Mouse (Mus musculus) layer of hippocampus, adult 18-20 months (tissue): Measurements from ENCODE around the gene Slc17a8. TPM values are rescaled to one million over a fixed set of nuclear protein-coding genes. Genes with fewer than 3 reads are reported as not detected.

ENCODE experiments used
- DNase-seq, 2 experiments: peaks; one replicate each; pipeline ENCODE4 v3.0.0; 2022; ENCODE audit warnings: low spot score in 2 of 2
- total RNA-seq, 2 experiments: library from RNA; stranded (reverse); gene quantifications; 2 replicates each; pipeline ENCODE4 v1.2.3; 2021

The Slc17a8 gene
- total RNA-seq, 2 experiments from 2014 or later = 2.5 to 3.8 TPM

GRCm38 (mm10) chr10:89531976-89532375, 89.1 kb downstream of the Slc17a8 start:
- DNase-seq = no peak

GRCm38 (mm10) chr10:89531194-89531634, 89.8 kb downstream of the Slc17a8 start:
- no peak for DNase-seq

- no peak for DNase-seq
Observed at GRCm38 (mm10) chr10:89527054-89527453, 94.0 kb downstream of the Slc17a8 start.

- no peak for DNase-seq
Observed at GRCm38 (mm10) chr10:89525823-89526222, 95.2 kb downstream of the Slc17a8 start.

Other genes starting within 250 kb of the Slc17a8 start
- gene Gas2l3, start 177.3 kb downstream of the Slc17a8 start, total RNA-seq = 1 to 10 TPM; 2.3 to 2.5 TPM
- under 1 TPM in 1 of 2 experiments, not detected in 1; 0.20 TPM for gene Nr1h4, start 87.7 kb downstream of the Slc17a8 start, total RNA-seq
- 10 to 100 TPM; 26.7 to 27.6 TPM for gene Scyl2, start 65.0 kb upstream of the Slc17a8 start, total RNA-seq
- gene Actr6, start 111.0 kb upstream of the Slc17a8 start, total RNA-seq = 10 to 100 TPM; 25.4 to 26.4 TPM
- 10 to 100 TPM; 72.9 to 74.8 TPM for gene Uhrf1bp1l, start 123.7 kb upstream of the Slc17a8 start, total RNA-seq